Mouse (Mus musculus) left cerebral cortex, adult 9 months (tissue): ENCODE measurements at regions not wholly inside any gene's neighbourhood (a gene's known extent, or its start where the extent isn't known, plus 50 kb on each side); places are given as distances from the start of the nearest gene placed in this dataset.

Experiments used
- DNase-seq, 2 experiments: peaks; one replicate each; pipeline ENCODE4 v3.0.0; 2022; ENCODE audit warnings: low spot score in 2 of 2

GRCm38 (mm10) chr1:143464863-143465262 lies 175.6 kb upstream of the B3galt2 start:
- no peak for DNase-seq

- no peak for DNase-seq
Observed at GRCm38 (mm10) chr1:143466092-143466491, 174.4 kb upstream of the B3galt2 start.

GRCm38 (mm10) chr1:143475329-143475728 lies 165.1 kb upstream of the B3galt2 start:
- DNase-seq: no peak

- no peak for DNase-seq
Observed at GRCm38 (mm10) chr1:143483345-143483744, 157.1 kb upstream of the B3galt2 start.

- no peak for DNase-seq
Observed at GRCm38 (mm10) chr1:143484936-143485335, 155.5 kb upstream of the B3galt2 start.

GRCm38 (mm10) chr1:143497092-143497491 lies 143.4 kb upstream of the B3galt2 start:
- DNase-seq: no peak

- peak in 1 of 2 experiments; percentile 54 for DNase-seq
Observed at GRCm38 (mm10) chr1:143503436-143504065, 136.9 kb upstream of the B3galt2 start.

GRCm38 (mm10) chr1:143504066-143504440 lies 136.4 kb upstream of the B3galt2 start:
- DNase-seq: no peak

GRCm38 (mm10) chr1:143505318-143505717 lies 135.1 kb upstream of the B3galt2 start:
- no peak for DNase-seq

GRCm38 (mm10) chr1:143523831-143524521 lies 116.5 kb upstream of the B3galt2 start:
- peak in 1 of 2 experiments; percentile 17 for DNase-seq

GRCm38 (mm10) chr1:143524522-143524865 lies 116.0 kb upstream of the B3galt2 start:
- DNase-seq: peak in 1 of 2 experiments; percentile 10

GRCm38 (mm10) chr1:143540223-143540622 lies 100.2 kb upstream of the B3galt2 start:
- DNase-seq: no peak

- no peak for DNase-seq
Observed at GRCm38 (mm10) chr1:143540701-143541100, 99.8 kb upstream of the B3galt2 start.
